Mouse (Mus musculus) cortical plate, adult 2 months (tissue): ENCODE data around the gene Col6a3. TPM values are rescaled to one million over a fixed set of nuclear protein-coding genes. Genes with fewer than 3 reads are reported as not detected.

Source experiments
- H3K27ac ChIP-seq: fragments of 200-500 bp; 2 replicates; pipeline ENCODE4 v1.5.1; 2012; ENCODE audit warnings: low read length, control low read depth, inconsistent platforms; ENCODE audit not compliant: insufficient read depth
- H3K4me1 ChIP-seq: fragments of 200-500 bp; 2 replicates; pipeline ENCODE4 v1.6.1; 2011; ENCODE audit warnings: low read length; ENCODE audit not compliant: control insufficient read depth, insufficient read depth
- H3K4me3 ChIP-seq: fragments of 200-500 bp; 2 replicates; pipeline ENCODE4 v1.5.1; 2011; ENCODE audit warnings: mild to moderate bottlenecking, low read length, control low read depth; ENCODE audit not compliant: insufficient read depth
- CTCF ChIP-seq: fragments of 200-500 bp; IDR thresholded peaks from 2 replicates; pipeline ENCODE4 v1.5.1; 2011; ENCODE audit warnings: mild to moderate bottlenecking, control low read depth, low read length; ENCODE audit not compliant: insufficient read depth; ENCODE audit errors: extremely low read depth
- POLR2A ChIP-seq: fragments of 200-500 bp; IDR thresholded peaks from 2 replicates; pipeline ENCODE4 v1.6.1; 2011; ENCODE audit warnings: mild to moderate bottlenecking, low read length, control low read depth; ENCODE audit not compliant: insufficient read depth; ENCODE audit errors: extremely low read depth
- polyA plus RNA-seq: library from polyadenylated mRNA; depleted of rRNA; stranded (reverse); fragments of >200 nt; gene quantifications from 2 replicates; pipeline ENCODE4 v1.2.3, GENCODE M21; 2012

The Col6a3 gene
- polyA plus RNA-seq, 1 experiment: 1.4 TPM

DNA sequence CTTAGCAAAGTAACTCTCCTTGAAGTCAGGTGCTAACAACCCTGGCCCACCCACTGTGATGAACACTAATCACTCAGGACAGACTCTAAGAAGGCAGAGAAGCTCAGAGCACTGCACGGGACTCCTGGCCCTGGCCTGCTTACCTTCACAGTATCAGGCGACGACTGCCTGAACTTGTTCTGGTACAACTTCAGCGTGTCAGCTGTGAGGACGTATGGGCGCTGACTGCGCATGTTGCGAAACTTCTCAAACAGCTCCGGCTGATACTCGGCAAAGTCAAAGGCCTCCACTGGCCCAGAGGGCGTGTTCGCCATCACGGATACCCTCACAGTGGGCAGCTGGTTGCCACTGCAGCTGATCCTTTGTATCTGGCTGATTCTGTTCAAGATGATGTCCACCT lies 42.7 kb downstream of the Col6a3 start:
- H3K4me3 ChIP-seq: no peak overlapping the region
- TF ChIP-seq POLR2A (no peak), CTCF (no peak)
- H3K27ac ChIP-seq: no peak overlapping the region
- H3K4me1 ChIP-seq: no peaks in the 10 kb centered on the region

DNA sequence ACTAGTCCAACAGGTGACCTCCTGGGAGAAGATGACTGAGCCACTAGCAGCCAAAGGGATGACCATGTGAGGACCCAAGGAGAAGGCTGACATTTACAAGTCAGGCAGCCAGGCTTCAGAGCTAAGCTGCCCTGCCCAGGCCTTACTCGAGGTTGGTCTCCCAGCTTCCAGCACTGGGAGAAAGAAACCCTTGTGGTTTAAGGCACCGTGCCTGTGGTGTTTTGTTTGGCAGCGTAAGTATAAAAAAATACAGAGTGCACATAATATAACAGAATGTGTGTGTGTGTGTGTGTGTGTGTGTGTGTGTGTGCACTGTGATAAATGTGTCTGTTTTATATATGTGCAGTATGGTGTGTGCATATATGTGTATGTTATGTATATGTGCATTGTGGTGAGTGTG lies 43.3 kb downstream of the Col6a3 start:
- no peaks in the 10 kb centered on the region for H3K4me1 ChIP-seq
- no peak overlapping the region for H3K27ac ChIP-seq
- no peak for TF ChIP-seq CTCF
- no peak for TF ChIP-seq POLR2A
- H3K4me3 ChIP-seq: no peak overlapping the region

DNA sequence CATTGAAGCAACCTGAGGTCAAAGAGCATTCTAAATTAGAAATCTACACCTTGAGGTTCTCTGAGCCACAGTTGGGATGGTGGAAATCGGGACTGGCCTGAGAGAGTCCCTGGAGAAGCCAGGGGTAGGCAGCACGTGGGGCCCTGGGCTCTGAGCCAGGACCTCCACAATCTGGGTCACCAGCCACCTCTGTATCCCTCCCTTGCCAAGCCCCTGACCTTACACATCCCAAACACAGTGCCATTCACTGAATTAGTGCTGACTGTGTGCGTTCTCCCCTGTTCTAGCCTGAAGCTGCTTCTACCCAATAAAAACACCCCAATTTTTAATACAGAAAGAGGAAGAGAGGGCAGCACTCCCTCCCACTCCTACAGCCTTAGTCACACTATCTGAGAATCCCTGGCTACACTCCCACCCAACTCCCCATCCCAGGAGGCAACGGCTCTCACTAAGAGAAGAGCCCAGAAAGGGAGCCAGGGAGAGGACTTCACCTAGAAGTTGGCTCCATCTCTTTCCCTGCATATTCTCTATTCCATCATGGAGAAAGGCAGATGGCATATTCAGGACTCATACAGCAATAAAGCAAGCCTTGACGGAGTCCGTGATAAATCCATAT lies 46.4 kb downstream of the Col6a3 start:
- H3K4me3 ChIP-seq: no peak overlapping the region
- no peaks in the 10 kb centered on the region for H3K4me1 ChIP-seq
- H3K27ac ChIP-seq: no peak overlapping the region
- TF ChIP-seq POLR2A (no peak), CTCF (no peak)

DNA sequence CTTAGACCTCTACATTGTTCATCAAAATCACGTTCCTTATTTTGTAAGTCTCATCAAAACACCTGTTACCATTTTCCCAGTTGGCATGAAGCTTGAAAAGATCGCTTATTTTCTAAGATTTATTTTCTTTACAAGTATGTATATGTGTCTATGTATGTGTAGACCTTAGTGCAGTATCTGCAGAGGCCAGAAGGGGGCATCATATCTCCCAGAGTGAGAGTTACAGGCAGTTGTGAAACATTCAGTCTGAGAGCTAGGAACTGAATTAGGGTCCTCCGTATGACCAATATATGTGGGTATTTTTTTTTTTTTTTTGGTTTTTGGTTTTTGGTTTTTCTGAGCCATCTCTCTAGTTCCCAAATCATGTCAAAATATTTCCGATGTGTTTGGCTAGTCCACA lies 50.4 kb downstream of the Col6a3 start:
- Histone ChIP-seq H3K27ac (no peak overlapping the region), H3K4me3 (no peak overlapping the region), H3K4me1 (no peaks in the 10 kb centered on the region)
- TF ChIP-seq POLR2A (no peak), CTCF (no peak)

DNA sequence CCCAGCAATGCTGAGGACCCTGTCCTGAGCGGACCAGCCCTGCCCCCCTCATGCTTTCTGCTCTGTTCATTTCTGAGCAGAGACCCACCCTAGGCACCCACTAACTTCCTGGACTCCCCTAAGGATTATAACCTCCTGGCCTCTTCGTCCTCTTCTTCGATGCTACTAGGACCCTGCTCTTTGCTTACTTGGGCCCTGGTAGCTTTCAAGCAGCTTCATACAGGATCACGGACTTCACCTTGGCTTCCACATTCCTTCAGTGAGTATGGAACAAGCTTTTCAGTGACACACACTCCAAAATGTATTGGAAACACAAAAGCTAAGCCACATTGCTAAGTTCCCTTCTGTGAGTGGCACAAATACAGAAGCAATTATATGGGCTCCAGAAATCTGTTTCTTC lies 52.8 kb downstream of the Col6a3 start:
- Histone ChIP-seq H3K4me3 (no peak overlapping the region), H3K4me1 (no peaks in the 10 kb centered on the region), H3K27ac (no peak overlapping the region)
- TF ChIP-seq POLR2A (no peak), CTCF (no peak)

DNA sequence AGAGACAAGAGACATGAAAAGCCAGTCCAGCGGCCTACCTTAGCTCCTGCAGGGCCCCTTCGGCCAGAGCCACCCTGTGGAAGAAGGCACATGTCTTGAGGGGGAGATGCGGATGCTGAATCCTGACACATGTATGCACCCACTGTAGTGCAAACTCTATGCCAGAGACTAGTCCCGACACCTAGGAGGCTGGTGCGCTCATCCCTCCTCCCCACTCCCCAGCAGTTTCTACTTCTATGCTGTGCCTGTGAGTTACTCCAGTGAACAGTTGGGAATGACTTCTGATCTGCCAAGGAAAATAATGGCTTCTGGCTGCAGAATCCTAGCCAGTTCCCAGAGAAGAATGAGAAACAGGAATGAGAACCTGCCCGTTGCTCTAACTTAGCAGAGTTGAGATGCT lies 54.3 kb downstream of the Col6a3 start:
- Histone ChIP-seq H3K27ac (no peak overlapping the region), H3K4me1 (no peaks in the 10 kb centered on the region), H3K4me3 (no peak overlapping the region)
- TF ChIP-seq POLR2A (no peak), CTCF (no peak)

DNA sequence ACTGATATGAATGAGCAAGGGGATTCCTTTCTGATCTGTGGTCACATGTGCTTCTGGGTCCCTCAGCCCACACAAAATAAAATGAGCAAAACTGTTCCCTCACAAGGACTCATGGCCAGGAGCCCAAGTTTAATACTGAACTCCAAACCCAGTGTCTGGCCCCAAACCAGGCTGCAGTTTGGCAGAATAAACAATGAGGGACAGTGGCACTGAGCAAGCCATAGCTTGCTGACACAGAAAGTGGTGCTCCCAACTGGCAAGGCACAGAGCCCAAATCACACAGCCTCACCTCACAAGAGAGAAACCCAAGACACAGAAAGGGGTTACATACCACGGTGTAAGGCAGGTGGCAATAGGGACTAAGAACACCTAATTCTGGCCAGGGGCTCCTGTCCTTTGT lies 63.3 kb downstream of the Col6a3 start:
- no peak overlapping the region for H3K27ac ChIP-seq

DNA sequence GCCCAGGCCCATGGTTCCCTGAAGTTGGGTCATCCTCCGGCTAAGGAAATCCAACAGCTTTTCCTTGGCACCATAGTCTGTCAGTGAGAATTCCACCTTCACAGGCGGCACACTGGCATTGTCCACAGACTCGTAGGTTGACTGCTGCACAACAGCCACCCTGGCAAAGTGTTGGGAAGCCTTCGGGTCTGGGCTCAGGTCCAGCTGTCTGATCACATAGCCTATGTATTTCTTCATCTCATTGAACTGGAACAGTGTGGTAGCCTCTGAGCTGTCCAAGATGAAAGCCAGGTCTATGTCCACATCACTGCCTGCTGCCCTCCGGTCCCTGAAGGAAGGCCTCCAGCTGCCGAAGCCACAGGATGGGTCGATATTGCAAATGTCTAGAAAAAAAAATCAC lies 64.7 kb downstream of the Col6a3 start:
- Histone ChIP-seq H3K4me1 (no peaks in the 10 kb centered on the region), H3K27ac (no peak overlapping the region), H3K4me3 (no peak overlapping the region)
- no peak for TF ChIP-seq POLR2A
- no peak for TF ChIP-seq CTCF

More for the DNA sequence above, 63.3 kb downstream of the Col6a3 start:
- no peaks in the 10 kb centered on the region for H3K4me1 ChIP-seq
- no peak for TF ChIP-seq CTCF
- TF ChIP-seq POLR2A: no peak
- H3K4me3 ChIP-seq: no peak overlapping the region

DNA sequence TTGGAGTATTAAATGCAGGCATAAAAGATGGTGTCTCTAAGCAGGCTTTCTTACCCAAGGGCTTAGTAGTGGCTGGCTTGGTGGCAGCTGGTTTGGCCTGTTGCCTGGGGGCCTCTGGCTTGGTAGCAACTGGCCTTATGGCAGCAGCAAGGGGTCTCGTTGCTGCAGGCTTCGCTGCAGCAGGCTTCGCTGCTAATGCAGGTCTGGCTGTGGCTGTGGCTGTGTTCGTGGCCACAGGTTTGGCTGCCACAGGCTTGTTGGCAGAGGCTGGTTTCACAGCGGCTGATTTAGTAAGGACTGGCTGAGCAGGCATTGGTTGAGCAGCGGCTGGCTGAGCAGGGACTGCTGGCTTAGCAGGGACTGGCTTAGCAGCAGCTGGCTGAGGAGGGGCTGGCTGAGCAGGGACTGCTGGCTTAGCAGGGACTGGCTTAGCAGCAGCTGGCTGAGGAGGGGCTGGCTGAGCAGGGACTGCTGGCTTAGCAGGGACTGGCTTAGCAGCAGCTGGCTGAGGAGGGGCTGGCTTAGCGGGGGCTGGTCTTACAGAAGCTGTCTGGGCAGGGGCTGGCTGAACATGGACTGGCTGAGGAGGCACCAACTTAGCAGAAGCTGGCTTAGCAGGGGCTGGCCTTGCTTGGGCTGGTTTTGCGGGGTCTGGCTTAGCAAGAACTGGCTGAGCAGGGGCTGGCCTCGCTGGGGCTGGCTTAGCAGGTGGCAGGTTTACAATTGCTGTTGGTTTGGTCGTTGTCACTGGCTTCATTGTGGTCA lies 68.1 kb downstream of the Col6a3 start:
- H3K4me3 ChIP-seq: no peak overlapping the region
- no peaks in the 10 kb centered on the region for H3K4me1 ChIP-seq
- no peak for TF ChIP-seq CTCF
- TF ChIP-seq POLR2A: no peak
- no peak overlapping the region for H3K27ac ChIP-seq

DNA sequence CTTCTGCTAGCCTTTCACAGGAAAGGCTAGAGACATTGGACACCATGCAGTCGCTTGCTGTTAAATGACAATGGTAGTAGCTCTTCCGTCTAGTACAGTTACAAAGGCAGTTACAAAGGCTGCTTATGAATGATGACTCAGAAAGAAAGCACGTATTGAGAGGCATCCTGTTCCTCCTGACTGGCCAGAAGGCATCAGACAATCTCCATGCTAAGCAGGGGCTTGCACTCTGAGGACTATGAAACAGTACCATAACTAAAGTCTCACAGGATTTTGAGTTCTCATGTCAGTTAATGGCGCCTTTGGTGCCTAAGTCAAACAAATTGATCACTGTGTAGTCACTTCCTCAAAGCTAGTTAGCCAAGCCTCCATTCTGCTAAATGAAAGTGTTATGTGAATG lies 72.6 kb downstream of the Col6a3 start:
- no peak overlapping the region for H3K4me3 ChIP-seq
- no peak overlapping the region for H3K27ac ChIP-seq
- H3K4me1 ChIP-seq: no peaks in the 10 kb centered on the region
- no peak for TF ChIP-seq POLR2A
- no peak for TF ChIP-seq CTCF

DNA sequence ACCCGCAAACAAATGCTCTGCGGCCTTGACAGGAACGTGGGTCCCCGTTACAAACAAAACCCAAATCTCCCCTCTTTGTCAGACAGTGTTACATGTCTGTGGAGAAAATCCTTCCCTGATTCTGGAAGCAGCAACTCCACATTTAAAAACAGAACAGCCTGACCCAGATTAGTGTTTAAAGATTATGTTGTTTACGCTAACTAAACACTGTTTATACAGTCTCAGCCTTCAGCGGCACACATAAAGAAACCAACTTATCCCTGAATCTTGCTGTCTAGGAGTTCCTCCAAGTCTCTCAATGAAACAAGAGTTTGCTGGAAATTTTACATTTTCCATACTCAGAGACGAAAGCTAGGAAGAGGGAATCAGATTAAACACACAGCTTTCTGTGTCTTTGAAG lies 73.7 kb downstream of the Col6a3 start:
- no peak overlapping the region for H3K27ac ChIP-seq
- TF ChIP-seq CTCF: no peak
- TF ChIP-seq POLR2A: no peak

More for the DNA sequence above, 73.7 kb downstream of the Col6a3 start:
- no peak overlapping the region for H3K4me3 ChIP-seq
- no peaks in the 10 kb centered on the region for H3K4me1 ChIP-seq
